Mouse (Mus musculus): Measurements from ENCODE around the gene Prdm12. TPM values are rescaled to one million over a fixed set of nuclear protein-coding genes. Genes with fewer than 3 reads are reported as not detected.

Gene Prdm12
- not detected for total RNA-seq (2023)

GRCm38 (mm10) chr2:31639901-31640608 lies at the start of gene Prdm12:
Gene Prdm12 (plus strand): TSS chr2:31640037.

GRCm38 (mm10) chr2:31670551-31671035 lies 30.8 kb downstream of the Prdm12 start, which contains the start of gene Exosc2:
Gene Exosc2 (plus strand): TSS chr2:31670715.

DNA sequence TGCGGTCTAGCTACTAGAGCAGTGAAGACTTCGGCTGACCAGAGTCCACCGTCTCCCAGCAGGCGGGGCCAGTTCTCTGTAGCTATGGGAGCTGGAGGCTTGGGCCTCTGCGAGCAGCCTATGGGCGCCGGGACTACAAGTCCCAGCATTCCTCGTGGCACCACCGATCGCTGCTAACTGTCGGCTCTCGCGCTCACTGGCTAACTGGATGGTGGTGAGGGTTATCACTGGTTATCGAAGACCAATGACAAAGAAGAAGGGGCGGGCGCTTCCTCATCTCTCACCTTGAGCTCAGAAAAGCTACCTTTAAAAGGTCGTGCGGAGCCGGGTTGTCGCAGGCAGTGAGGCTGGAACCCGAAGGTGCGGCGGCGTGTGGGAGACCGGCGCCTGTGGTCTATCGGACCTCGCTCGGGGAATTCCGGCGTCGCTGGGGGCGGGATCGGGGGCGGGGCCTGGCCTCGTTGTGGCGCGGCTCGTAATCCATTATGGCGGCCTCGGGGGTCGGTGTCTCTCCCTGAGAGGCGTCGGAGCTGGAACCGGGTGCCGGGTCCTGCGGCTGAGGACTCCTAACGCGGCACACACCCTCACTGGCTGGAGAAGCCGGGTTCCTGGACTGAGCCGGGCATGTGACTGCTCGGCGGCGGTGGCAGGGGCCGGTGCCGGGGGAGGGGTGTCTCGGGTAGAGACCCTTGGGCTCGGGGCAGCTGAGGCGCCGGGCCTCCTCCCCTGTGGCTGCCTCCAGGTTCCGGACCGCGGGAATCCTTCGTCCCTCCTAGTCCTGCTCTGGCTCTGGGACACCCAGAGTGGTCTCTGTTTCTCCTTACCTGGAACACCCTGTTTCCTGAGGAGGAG lies 48.5 kb downstream of the Prdm12 start, which contains the start of gene Abl1:
Abl1 (plus strand) TSS at position 303 of the 852 bp plus-strand sequence.

Other genes starting within 250 kb of the Prdm12 start
- 100 to 1,000 TPM in 1 of 2 experiments, 10 to 100 TPM in 1; 95.8 to 108 TPM for gene Ass1, start 169.8 kb upstream of the Prdm12 start, total RNA-seq (2023)
- 10 to 100 TPM; 21.6 to 22.2 TPM for gene Fubp3, start 67.4 kb upstream of the Prdm12 start, total RNA-seq (2023)
- 10 to 100 TPM; 55.5 to 69.7 TPM for gene Exosc2, start 30.7 kb downstream of the Prdm12 start, total RNA-seq (2023)
- 10 to 100 TPM; 75.6 to 77.1 TPM for gene Abl1, start 48.3 kb downstream of the Prdm12 start, total RNA-seq (2023)
- gene Qrfp, start 170.5 kb downstream of the Prdm12 start, total RNA-seq (2023) = 1 to 10 TPM; 1.5 to 1.8 TPM
- gene Fibcd1, start 206.0 kb downstream of the Prdm12 start, total RNA-seq (2023) = under 1 TPM; 0.32 to 0.44 TPM
- gene Lamc3, start 247.3 kb downstream of the Prdm12 start, total RNA-seq (2023) = under 1 TPM in 1 of 2 experiments, not detected in 1; 0.15 TPM

Measured in T-cell, adult 66 days (primary cell).